Mouse (Mus musculus): ENCODE results near the gene Sptan1.

GRCm38 (mm10) chr2:29973525-29973924 is 8.2 kb downstream of the Sptan1 start:
- no peak for TF ChIP-seq CTCF (IDR thresholded peaks at IDR 0.05; ENCODE audit: borderline replicate concordance, insufficient read depth, low read depth, low read length)
- TF ChIP-seq POLR2A (IDR thresholded peaks at IDR 0.05; ENCODE audit: borderline replicate concordance, insufficient read depth, low read length): no peak
